Mouse (Mus musculus) heart, adult 2 months (tissue): Measurements from ENCODE around the gene Tpte.

Experiments
- CTCF ChIP-seq: fragments of 200-600 bp; IDR thresholded peaks from 2 replicates; pipeline ENCODE4 v1.8.1; 2022; ENCODE audit warnings: antibody characterized with exemption, mild to moderate bottlenecking, moderate library complexity
- EP300 ChIP-seq: fragments of 200-500 bp; IDR thresholded peaks from 2 replicates; pipeline ENCODE4 v1.6.1; 2011; ENCODE audit warnings: low read depth, low read length, control low read depth; ENCODE audit not compliant: insufficient read depth
- POLR2A ChIP-seq: fragments of 200-500 bp; IDR thresholded peaks from 2 replicates; pipeline ENCODE4 v1.6.1; 2011; ENCODE audit warnings: mild to moderate bottlenecking, low read depth, low read length, control low read depth; ENCODE audit not compliant: insufficient read depth

DNA sequence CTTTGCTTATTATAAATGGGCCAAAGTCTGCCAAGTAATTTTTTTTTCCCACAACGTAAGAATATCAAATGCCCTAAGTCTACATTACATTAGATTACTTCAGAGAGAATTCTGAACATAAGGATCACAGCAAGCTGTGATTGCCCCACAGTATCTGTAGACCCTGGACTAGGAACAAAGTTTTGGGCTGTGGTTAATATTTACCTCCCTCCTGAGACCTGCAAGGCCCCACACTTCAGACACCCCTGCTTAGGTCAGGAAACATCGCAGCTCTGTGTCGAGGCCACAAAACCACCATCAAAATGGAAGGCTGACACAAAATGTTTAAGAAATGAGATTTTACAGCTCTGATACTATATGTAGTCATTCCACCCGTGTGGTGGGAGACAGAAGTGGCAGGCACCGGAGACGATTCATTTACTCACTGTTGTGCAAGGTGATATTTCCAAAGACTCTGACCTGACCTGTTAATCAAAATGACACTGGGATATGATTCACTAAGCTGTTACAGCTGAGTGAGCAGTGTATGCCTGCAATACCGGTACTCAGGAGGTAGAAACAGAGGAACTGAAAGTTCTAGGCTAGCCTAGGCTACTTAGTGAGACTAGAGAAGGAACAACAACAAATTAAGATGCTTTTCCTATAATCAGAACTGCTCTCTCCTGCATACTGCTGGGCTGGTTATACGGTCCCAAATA, 107.7 kb downstream of the Tpte start:
- TF ChIP-seq CTCF = no peak
- no peak for TF ChIP-seq POLR2A
- TF ChIP-seq EP300 = no peak
